Mouse (Mus musculus): ENCODE measurements around the gene Camta2.

DNA sequence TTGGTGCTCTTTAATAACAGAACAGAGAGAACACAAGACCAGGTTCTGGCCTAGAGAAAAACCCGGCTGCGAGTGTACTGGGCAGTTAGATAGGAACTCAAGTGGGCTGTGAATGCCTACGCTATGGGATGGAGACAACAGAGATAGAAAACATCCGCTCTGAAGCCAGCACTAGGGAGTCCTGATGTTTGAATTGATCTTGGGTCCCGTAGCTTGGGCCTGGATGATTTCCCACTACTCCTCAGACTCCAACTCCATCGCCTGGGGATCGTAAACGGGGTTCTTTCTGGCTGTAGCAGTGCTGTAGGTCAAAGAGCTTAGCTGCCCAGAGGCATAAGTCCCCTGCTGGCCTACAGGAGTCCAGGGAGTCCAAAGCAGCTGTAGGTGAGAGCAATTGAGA is 467 bp upstream of the Camta2 start:
- TF ChIP-seq CTCF (IDR thresholded peaks at IDR 0.05; ENCODE audit: insufficient read depth, low read length): no peak
- no peak for TF ChIP-seq POLR2A (IDR thresholded peaks at IDR 0.05; ENCODE audit: borderline replicate concordance, extremely low read depth, low read depth, low read length)

All from lung, adult 2 months (tissue).